Mouse (Mus musculus): ENCODE data around the gene Dis3l2. TPM values are rescaled to one million over a fixed set of nuclear protein-coding genes. Genes with fewer than 3 reads are reported as not detected.

Dis3l2 gene
- polyA plus RNA-seq, 1 experiment from 2014 or later: 34.3 TPM

GRCm38 (mm10) chr1:87003169-87003552, 299.6 kb downstream of the Dis3l2 start:
- Histone ChIP-seq H3K9me3 (no peaks in the 10 kb centered on the region), H3K36me3 (replicated peaks) (0 out of 2 replicates have a peak, but pooled peaks cover 8% of the 10 kb centered on the region), H3K4me1 (0 out of 2 replicates have a peak, but pooled peaks cover 5% of the 10 kb centered on the region), H3K27me3 (replicated peaks; ENCODE audit: low read depth, poor library complexity, severe bottlenecking) (no peaks in the 10 kb centered on the region), H3K27ac (replicated peaks) (no peak overlapping the region), H3K4me3 (no peak overlapping the region)
- WGBS: 43% methylated on average over 2 of the region's 2 CpGs
- DNase-seq (ENCODE audit: low spot score): no peak

- peaks cover 10% of the 10 kb centered on the region; the same call in 1 of the 2 replicates for H3K4me1 ChIP-seq
- H3K27me3 ChIP-seq (replicated peaks; ENCODE audit: low read depth, poor library complexity, severe bottlenecking): no peaks in the 10 kb centered on the region
- 94% methylated on average over 1 of the region's 1 CpGs for WGBS
- H3K4me3 ChIP-seq: no peak overlapping the region
- H3K27ac ChIP-seq (replicated peaks): no peak overlapping the region
- H3K9me3 ChIP-seq: no peaks in the 10 kb centered on the region
- 0 out of 2 replicates have a peak, but pooled peaks cover 4% of the 10 kb centered on the region for H3K36me3 ChIP-seq (replicated peaks)
- DNase-seq (ENCODE audit: low spot score): no peak
Measured at GRCm38 (mm10) chr1:87006425-87006824, 302.8 kb downstream of the Dis3l2 start.

GRCm38 (mm10) chr1:87008211-87008610, 304.6 kb downstream of the Dis3l2 start:
- Histone ChIP-seq H3K4me3 (no peak overlapping the region), H3K4me1 (peaks cover 10% of the 10 kb centered on the region), H3K27ac (replicated peaks) (no peak overlapping the region), H3K9me3 (no peaks in the 10 kb centered on the region), H3K27me3 (replicated peaks; ENCODE audit: low read depth, poor library complexity, severe bottlenecking) (no peaks in the 10 kb centered on the region), H3K36me3 (replicated peaks) (0 out of 2 replicates have a peak, but pooled peaks cover 4% of the 10 kb centered on the region)
- no peak for DNase-seq (ENCODE audit: low spot score)
- WGBS: 45% methylated on average over 1 of the region's 1 CpGs

- Histone ChIP-seq H3K4me3 (no peak overlapping the region), H3K36me3 (replicated peaks) (0 out of 2 replicates have a peak, but pooled peaks cover 4% of the 10 kb centered on the region), H3K4me1 (peaks cover 10% of the 10 kb centered on the region), H3K27me3 (replicated peaks; ENCODE audit: low read depth, poor library complexity, severe bottlenecking) (no peaks in the 10 kb centered on the region), H3K27ac (replicated peaks) (no peak overlapping the region), H3K9me3 (no peaks in the 10 kb centered on the region)
- DNase-seq (ENCODE audit: low spot score): no peak
- WGBS: 90% methylated on average over 3 of the region's 3 CpGs
Measured at GRCm38 (mm10) chr1:87009156-87009555, 305.5 kb downstream of the Dis3l2 start.

- Histone ChIP-seq H3K4me3 (no peak overlapping the region), H3K36me3 (replicated peaks) (no peaks in the 10 kb centered on the region), H3K27me3 (replicated peaks; ENCODE audit: low read depth, poor library complexity, severe bottlenecking) (no peaks in the 10 kb centered on the region), H3K4me1 (peaks cover 10% of the 10 kb centered on the region), H3K27ac (replicated peaks) (no peak overlapping the region), H3K9me3 (no peaks in the 10 kb centered on the region)
- 81% methylated on average over 12 of the region's 12 CpGs for WGBS
- DNase-seq (ENCODE audit: low spot score): no peak
Measured at GRCm38 (mm10) chr1:87010629-87011330, 307.2 kb downstream of the Dis3l2 start.

GRCm38 (mm10) chr1:87011718-87012117, 308.1 kb downstream of the Dis3l2 start:
- H3K27me3 ChIP-seq (replicated peaks; ENCODE audit: low read depth, poor library complexity, severe bottlenecking): no peaks in the 10 kb centered on the region
- H3K27ac ChIP-seq (replicated peaks): no peak overlapping the region
- no peak overlapping the region for H3K4me3 ChIP-seq
- peaks cover 10% of the 10 kb centered on the region for H3K4me1 ChIP-seq
- no peaks in the 10 kb centered on the region for H3K36me3 ChIP-seq (replicated peaks)
- 62% methylated on average over 3 of the region's 3 CpGs for WGBS
- no peaks in the 10 kb centered on the region for H3K9me3 ChIP-seq
- peak; percentile 9 for DNase-seq (ENCODE audit: low spot score)

- no peak for DNase-seq (ENCODE audit: low spot score)
- Histone ChIP-seq H3K36me3 (replicated peaks) (no peaks in the 10 kb centered on the region), H3K4me3 (no peak overlapping the region), H3K27ac (replicated peaks) (no peak overlapping the region), H3K27me3 (replicated peaks; ENCODE audit: low read depth, poor library complexity, severe bottlenecking) (no peaks in the 10 kb centered on the region), H3K9me3 (no peaks in the 10 kb centered on the region), H3K4me1 (peaks cover 10% of the 10 kb centered on the region)
- 91% methylated on average over 2 of the region's 2 CpGs for WGBS
Measured at GRCm38 (mm10) chr1:87012606-87013005, 309.0 kb downstream of the Dis3l2 start.

GRCm38 (mm10) chr1:87020714-87021113, 317.1 kb downstream of the Dis3l2 start:
- Histone ChIP-seq H3K4me3 (no peak overlapping the region), H3K4me1 (no peaks in the 10 kb centered on the region), H3K27ac (replicated peaks) (no peak overlapping the region), H3K27me3 (replicated peaks; ENCODE audit: low read depth, poor library complexity, severe bottlenecking) (no peaks in the 10 kb centered on the region), H3K36me3 (replicated peaks) (no peaks in the 10 kb centered on the region; the same call in 1 of the 2 replicates), H3K9me3 (no peaks in the 10 kb centered on the region)
- DNase-seq (ENCODE audit: low spot score): no peak
- 85% methylated on average over 5 of the region's 5 CpGs for WGBS

- H3K4me3 ChIP-seq: no peak overlapping the region
- DNase-seq (ENCODE audit: low spot score): no peak
- 93% methylated on average over 3 of the region's 3 CpGs for WGBS
- no peaks in the 10 kb centered on the region; the same call in 1 of the 2 replicates for H3K36me3 ChIP-seq (replicated peaks)
- H3K27me3 ChIP-seq (replicated peaks; ENCODE audit: low read depth, poor library complexity, severe bottlenecking): no peaks in the 10 kb centered on the region
- H3K9me3 ChIP-seq: no peaks in the 10 kb centered on the region
- H3K4me1 ChIP-seq: no peaks in the 10 kb centered on the region
- H3K27ac ChIP-seq (replicated peaks): no peak overlapping the region
Measured at GRCm38 (mm10) chr1:87021584-87021983, 318.0 kb downstream of the Dis3l2 start.

- 83% methylated on average over 6 of the region's 6 CpGs for WGBS
- no peaks in the 10 kb centered on the region for H3K27me3 ChIP-seq (replicated peaks; ENCODE audit: low read depth, poor library complexity, severe bottlenecking)
Measured at GRCm38 (mm10) chr1:87023291-87024170, 319.9 kb downstream of the Dis3l2 start.

GRCm38 (mm10) chr1:87025021-87025420, 321.4 kb downstream of the Dis3l2 start:
- 81% methylated on average over 1 of the region's 1 CpGs for WGBS
- H3K27me3 ChIP-seq (replicated peaks; ENCODE audit: low read depth, poor library complexity, severe bottlenecking): no peaks in the 10 kb centered on the region
- DNase-seq (ENCODE audit: low spot score): no peak
- no peaks in the 10 kb centered on the region for H3K9me3 ChIP-seq
- H3K4me3 ChIP-seq: no peak overlapping the region
- H3K27ac ChIP-seq (replicated peaks): no peak overlapping the region
- no peaks in the 10 kb centered on the region for H3K4me1 ChIP-seq
- H3K36me3 ChIP-seq (replicated peaks): no peaks in the 10 kb centered on the region; the same call in 1 of the 2 replicates

More at GRCm38 (mm10) chr1:87023291-87024170, 319.9 kb downstream of the Dis3l2 start:
- DNase-seq (ENCODE audit: low spot score): no peak
- H3K27ac ChIP-seq (replicated peaks): no peak overlapping the region
- H3K9me3 ChIP-seq: no peaks in the 10 kb centered on the region
- no peaks in the 10 kb centered on the region; the same call in 1 of the 2 replicates for H3K36me3 ChIP-seq (replicated peaks)
- no peaks in the 10 kb centered on the region for H3K4me1 ChIP-seq
- no peak overlapping the region for H3K4me3 ChIP-seq

- WGBS: 77% methylated on average over 2 of the region's 2 CpGs
- no peak for DNase-seq (ENCODE audit: low spot score)
Measured at GRCm38 (mm10) chr1:87028786-87029185, 325.2 kb downstream of the Dis3l2 start.

More at GRCm38 (mm10) chr1:87028786-87029185, 325.2 kb downstream of the Dis3l2 start:
- H3K4me1 ChIP-seq: 0 out of 2 replicates have a peak, but pooled peaks cover 4% of the 10 kb centered on the region
- no peaks in the 10 kb centered on the region for H3K9me3 ChIP-seq
- H3K27me3 ChIP-seq (replicated peaks; ENCODE audit: low read depth, poor library complexity, severe bottlenecking): no peaks in the 10 kb centered on the region
- no peak overlapping the region for H3K27ac ChIP-seq (replicated peaks)
- no peak overlapping the region for H3K4me3 ChIP-seq
- no peaks in the 10 kb centered on the region for H3K36me3 ChIP-seq (replicated peaks)

Data from embryonic facial prominence, embryonic 10.5 days (tissue).